Mouse (Mus musculus) left cerebral cortex, postnatal 36 days (tissue): ENCODE results near the gene Stk26. TPM values are rescaled to one million over a fixed set of nuclear protein-coding genes. Genes with fewer than 3 reads are reported as not detected.

Experiments used
- DNase-seq, 2 experiments: peaks; one replicate each; pipeline ENCODE4 v3.0.0; 2021 to 2022; ENCODE audit warnings: low spot score in 2 of 2, mixed read lengths in 1 of 2
- intact Hi-C: fragments of 180-260 bp; cut with DNase I; formaldehyde crosslinking; loops from one replicate; pipeline ENCODE4 v1.15.1; 2025
- total RNA-seq, 2 experiments: library from RNA; stranded (reverse); gene quantifications; 2 replicates each; pipeline ENCODE4 v1.2.3; 2021

The Stk26 gene
- total RNA-seq, 2 experiments from 2014 or later = 3.5 to 4.6 TPM

GRCm38 (mm10) chrX:50918754-50919153 is 77.9 kb downstream of the Stk26 start:
- no peak for DNase-seq

GRCm38 (mm10) chrX:50924629-50925364 is 84.0 kb downstream of the Stk26 start:
- no peak for DNase-seq
- intact Hi-C loops = no loop called here

More at GRCm38 (mm10) chrX:50918754-50919153, 77.9 kb downstream of the Stk26 start:
- intact Hi-C loops = no loop called here

GRCm38 (mm10) chrX:50926893-50927545 is 86.2 kb downstream of the Stk26 start:
- intact Hi-C loops = no loop called here
- DNase-seq = no peak

DNA sequence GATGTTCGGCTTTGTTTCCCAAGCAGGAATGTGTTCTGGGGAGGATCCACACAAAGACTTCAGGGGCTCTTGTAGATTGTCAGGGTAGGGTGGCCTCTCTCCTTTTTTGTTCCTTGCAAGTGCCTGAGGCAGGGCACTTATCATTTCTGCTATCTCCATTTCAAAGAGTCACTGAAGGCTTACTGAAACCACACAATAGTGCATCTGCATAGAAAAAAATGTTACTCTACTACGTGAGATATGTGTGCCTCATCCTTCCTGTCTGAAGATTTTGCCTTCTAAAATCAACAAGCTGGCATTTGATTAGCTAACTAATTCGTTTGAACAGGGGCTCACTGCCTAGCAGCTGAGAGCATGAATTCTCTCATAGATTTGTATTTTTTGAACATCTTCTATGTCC is 89.5 kb downstream of the Stk26 start:
- intact Hi-C loops = no loop called here
- DNase-seq = no peak

DNA sequence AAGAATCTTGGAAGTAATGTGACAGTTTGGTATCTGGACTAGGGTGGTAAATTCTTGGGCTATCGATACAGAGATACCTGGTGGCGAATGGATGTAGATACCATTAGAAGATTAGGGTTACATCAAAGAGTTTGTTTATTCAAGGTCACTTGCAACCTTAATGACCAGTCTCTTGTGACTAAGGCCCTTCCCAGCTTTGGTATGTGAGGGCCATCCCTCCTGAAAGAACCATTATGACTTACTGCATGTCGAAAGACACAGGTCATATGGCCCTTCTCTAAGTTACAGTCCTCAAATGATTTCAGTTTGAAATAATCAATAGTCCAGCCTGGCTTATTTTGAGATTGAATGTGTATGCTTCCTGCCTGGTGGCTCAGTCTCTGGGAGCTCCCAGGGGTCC is 96.3 kb downstream of the Stk26 start:
- no peak for DNase-seq
- intact Hi-C loops = no loop called here

DNA sequence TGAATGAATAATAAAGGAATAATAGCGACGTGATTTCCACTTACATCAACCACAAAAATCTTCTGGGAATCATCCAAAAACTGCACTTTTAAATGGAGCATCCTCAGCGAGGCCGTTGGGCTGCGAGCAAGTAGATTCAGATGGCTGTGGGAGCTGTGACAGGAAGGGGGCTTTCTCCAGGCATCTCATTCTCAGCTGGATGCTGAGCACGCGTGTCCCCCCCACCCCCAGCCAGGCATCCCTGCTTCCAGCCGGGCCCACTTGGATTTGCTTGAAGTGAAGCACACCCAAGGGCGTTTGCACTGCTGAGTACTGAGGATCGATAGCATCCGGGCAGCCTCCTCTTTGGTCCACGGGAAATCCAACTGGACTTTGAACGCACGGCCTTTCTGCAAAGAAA is 101.8 kb downstream of the Stk26 start, which contains the start of gene Frmd7:
Gene Frmd7, minus strand, starts transcription at position 101 of the 400 bp plus-strand sequence.
- intact Hi-C loops = no loop called here
- no peak for DNase-seq

Other genes with a start within 250 kb of the Stk26 start
- 1 to 10 TPM in 1 of 2 experiments, under 1 TPM in 1; 0.64 to 2.1 TPM for gene Frmd7, start 101.7 kb downstream of the Stk26 start, total RNA-seq
- gene Rap2c, start 177.0 kb downstream of the Stk26 start, total RNA-seq = 10 to 100 TPM; 24.8 to 25.8 TPM